Mouse (Mus musculus) stomach, postnatal 0 days (tissue): Measurements from ENCODE around the gene Slc6a20b.

Source experiments
- CTCF ChIP-seq: IDR thresholded peaks from 2 replicates; pipeline ENCODE4 v1.5.1; 2016; ENCODE audit warnings: antibody characterized with exemption, low read depth, mild to moderate bottlenecking, moderate library complexity
- EP300 ChIP-seq: optimal IDR thresholded peaks from 2 replicates; pipeline ENCODE3; 2016; ENCODE audit warnings: antibody characterized with exemption

DNA sequence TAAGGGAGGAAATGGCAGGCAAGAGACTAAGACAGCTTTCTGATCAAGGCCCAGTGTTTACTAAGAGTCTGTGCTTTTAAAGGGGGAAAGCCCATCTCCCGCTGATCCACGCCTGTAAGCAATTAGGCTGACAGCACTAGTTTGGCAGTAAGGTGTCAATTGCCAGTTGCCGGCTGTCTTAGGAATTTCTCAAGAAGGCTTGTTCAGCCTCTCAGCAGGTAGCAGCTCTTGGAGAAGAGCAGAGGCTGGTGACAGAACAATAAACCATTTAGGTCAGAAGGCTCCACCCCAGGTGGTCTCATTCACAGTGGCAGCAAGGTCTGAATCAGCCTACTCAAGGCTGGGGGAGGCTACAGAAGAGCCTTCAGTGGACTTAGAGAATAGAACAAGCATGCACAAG lies 77.8 kb downstream of the Slc6a20b start:
- TF ChIP-seq CTCF = no peak
- no peak for TF ChIP-seq EP300
